Mouse (Mus musculus): ENCODE measurements at regions not wholly inside any gene's neighbourhood (a gene's known extent, or its start where the extent isn't known, plus 50 kb on each side); places are given as distances from the start of the nearest gene placed in this dataset.

- TF ChIP-seq POLR2AphosphoS2 (IDR thresholded peaks at IDR 0.05; ENCODE audit: insufficient read length, low read depth) (no peak), POLR2A (IDR thresholded peaks at IDR 0.05; ENCODE audit: insufficient read length, low read depth) (no peak), TCF12 (IDR thresholded peaks at IDR 0.05; ENCODE audit: insufficient read depth, poor library complexity, severe bottlenecking) (no peak)
These were observed 1126.8 kb upstream of the 2610301B20Rik start for GRCm38 (mm10) chr4:9747411-9747938.

All from myocyte (in vitro differentiated cells).